Mouse (Mus musculus) frontal cortex, postnatal 25 days (tissue): ENCODE data around the gene Cnih2.

Experiments
- DNase-seq, 2 experiments: peaks; one replicate each; pipeline ENCODE4 v3.0.0; 2022; ENCODE audit warnings: low spot score in 2 of 2

Cnih2 gene

DNA sequence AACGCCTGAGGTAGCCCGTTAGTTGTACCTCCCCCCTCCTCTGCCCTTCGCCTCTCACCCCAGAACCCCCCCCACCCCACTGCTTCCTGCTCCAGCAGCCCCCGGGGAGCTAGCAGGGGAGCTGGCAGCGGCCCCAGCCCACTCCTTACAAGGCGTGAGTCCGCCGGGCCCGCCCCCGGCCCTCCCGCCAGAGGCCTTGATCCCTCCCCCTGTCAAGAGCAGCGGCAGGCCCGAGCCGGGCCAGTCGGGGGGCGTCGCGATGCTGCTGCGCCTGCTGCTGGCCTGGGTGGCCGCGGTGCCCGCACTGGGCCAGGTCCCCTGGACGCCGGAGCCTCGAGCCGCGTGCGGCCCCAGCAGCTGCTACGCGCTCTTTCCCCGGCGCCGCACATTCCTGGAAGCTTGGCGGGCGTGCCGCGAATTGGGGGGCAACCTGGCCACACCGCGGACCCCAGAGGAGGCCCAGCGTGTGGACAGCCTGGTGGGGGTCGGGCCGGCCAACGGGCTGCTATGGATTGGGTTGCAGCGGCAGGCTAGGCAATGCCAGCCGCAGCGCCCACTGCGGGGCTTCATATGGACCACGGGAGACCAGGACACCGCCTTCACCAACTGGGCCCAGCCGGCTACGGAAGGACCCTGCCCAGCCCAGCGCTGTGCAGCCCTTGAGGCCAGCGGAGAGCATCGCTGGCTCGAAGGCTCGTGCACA is 30.3 kb downstream of the Cnih2 start, which contains the start of gene Cd248:
TSS of gene Cd248 (plus strand) at position 212 of the 703 bp plus-strand sequence.
- DNase-seq: no peak

GRCm38 (mm10) chr19:5067040-5067799 is 31.1 kb downstream of the Cnih2 start:
- DNase-seq: no peak

- no peak for DNase-seq
Observed at GRCm38 (mm10) chr19:5065104-5065503, 33.2 kb downstream of the Cnih2 start.

DNA sequence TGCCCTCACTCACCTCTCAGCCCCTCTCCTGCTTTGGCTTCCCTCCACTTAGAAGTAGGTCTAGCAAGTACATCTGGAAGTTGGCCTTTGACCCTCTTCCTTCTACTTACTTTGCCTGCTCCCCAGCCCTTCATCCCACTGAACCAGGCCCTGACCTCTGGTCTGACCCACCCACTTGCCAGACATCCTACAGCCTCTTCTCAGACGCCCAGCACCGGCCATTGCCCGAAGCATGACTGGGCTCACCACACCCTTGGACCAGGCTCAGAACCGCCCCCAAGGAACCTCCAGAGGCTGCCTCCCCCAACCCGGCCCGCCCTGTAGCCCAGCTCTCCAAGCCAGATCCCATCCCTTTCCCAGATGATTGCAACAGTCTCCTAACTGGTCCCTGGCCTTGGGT is 35.9 kb downstream of the Cnih2 start:
- DNase-seq: no peak

DNA sequence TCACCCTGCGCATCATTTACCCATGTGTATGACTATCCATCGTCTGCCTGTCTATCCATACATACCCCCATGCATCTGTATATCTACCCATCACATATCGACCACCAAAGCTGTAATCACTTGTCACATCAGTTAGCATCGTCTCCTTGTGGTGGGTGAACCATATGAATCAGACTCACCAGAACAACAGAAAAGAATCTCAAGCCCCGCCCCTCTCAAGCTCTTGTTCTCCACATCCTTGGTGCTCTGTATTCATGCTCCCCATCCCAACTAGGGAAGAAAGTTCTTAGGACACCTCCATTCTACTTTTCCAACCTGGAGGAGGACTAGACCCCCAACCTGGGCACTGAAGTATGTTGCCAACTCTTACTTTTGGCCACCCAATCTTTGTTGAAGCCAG is 36.3 kb downstream of the Cnih2 start:
- DNase-seq: no peak

DNA sequence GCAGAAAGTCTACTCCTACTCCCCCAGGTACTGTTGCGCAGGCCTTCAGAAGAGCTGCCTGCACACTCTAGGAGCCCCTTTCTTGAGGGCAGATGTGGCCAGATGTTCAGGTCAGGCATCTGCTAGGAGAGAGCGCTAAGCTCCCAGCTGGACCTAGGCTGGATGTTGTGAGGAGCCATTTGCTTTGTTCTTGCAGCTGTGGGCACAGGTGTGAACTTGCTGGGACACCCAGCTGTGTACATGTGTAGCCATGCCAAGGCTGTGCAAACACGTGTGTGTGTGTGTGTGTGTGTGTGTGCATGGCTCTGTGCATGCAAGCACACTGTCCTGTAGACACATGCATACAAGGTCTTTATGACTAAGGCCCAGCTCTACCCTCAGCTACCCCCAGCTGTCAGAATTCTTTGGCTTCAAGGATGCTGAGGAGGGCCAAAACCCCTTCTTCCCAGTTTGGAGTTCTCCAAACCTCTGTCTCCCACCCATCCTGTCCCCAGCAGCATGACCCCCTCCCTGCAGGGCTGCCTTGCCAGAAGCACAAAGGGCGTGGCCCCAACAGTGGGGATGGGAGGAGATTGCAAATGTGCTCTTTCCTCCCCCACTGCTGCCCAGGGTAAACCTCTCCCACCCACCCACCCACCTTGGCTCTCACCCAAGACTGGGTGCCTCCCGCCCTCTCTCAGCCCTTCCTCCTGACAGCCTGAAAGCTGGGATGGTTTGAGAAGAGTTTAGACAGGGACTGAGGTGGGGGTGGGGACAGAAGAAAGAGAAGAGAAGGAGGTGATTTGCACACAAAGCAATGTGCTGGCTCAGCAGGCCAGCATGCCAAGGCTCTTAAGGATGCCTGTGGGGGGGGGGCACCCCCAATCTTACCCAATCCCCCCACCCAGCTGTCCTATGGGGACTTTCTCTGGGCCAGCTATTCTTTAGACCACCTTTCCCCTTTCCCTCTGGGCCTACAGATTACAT is 37.7 kb downstream of the Cnih2 start:
- no peak for DNase-seq

- DNase-seq: no peak
Observed at GRCm38 (mm10) chr19:5058801-5059771, 39.2 kb downstream of the Cnih2 start.

GRCm38 (mm10) chr19:5057876-5058775 is 40.2 kb downstream of the Cnih2 start:
- no peak for DNase-seq

DNA sequence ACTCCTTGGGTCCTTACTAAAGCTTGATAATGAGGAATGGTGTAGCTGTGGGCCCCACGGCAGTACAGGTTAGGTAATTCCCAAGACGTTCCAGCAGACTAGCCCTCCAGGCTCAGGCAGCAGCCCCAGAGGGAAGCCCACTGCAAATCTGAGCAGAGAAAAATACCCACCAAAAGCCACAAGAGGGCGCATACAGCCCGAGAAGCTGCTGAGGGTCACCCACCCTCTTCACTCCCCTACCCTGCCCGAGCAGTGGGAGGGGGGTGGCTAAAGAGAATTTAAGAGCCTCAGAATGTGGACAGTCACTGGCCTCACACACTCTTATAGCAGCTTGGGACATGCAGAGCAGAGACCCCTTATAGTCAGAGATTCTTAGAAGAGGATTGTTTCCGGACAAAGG is 42.1 kb downstream of the Cnih2 start:
- DNase-seq: no peak

GRCm38 (mm10) chr19:5053909-5054308 is 44.4 kb downstream of the Cnih2 start:
- DNase-seq: no peak

DNA sequence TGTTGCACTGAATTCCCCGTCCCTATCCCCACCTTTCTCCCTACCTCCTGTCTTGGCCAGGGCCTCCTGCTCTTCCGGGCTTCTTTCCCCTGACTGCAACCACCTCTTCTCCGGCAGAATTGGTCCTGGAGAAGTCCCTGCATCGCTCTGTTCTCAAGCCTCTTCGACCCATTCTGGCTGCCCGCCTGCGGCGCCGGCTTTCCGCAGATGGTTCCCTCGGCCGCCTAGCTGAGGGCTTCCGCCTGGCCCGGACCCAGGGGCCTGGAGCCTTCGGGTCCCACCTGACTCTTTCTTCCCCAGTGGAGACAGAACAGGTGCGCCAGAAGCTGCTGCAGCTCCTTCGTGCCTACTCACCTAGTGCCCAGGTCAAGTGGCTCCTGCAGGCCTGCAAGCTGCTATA is 45.5 kb downstream of the Cnih2 start:
- DNase-seq: no peak

- no peak for DNase-seq
Observed at GRCm38 (mm10) chr19:5052166-5052822, 46.0 kb downstream of the Cnih2 start.

GRCm38 (mm10) chr19:5051515-5051914 is 46.8 kb downstream of the Cnih2 start:
- no peak for DNase-seq

DNA sequence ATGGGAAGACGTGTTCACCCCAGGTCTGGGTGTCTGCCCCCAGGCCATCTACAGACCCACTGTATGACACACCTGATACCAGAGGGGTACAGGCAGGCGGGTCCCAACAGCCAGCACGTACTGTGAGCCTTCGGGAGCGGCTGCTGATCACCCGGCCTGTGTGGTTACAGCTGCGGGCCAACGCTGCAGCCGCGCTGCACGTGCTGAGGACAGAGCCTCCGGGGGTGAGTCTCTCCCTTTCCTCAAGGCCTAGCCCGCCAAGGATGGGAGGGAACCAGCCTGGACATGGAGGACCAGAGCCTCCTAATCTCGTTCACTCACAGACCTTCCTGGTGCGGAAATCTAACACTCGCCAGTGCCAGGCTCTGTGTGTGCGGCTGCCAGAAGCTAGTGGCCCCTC is 47.3 kb downstream of the Cnih2 start:
- DNase-seq: no peak

DNA sequence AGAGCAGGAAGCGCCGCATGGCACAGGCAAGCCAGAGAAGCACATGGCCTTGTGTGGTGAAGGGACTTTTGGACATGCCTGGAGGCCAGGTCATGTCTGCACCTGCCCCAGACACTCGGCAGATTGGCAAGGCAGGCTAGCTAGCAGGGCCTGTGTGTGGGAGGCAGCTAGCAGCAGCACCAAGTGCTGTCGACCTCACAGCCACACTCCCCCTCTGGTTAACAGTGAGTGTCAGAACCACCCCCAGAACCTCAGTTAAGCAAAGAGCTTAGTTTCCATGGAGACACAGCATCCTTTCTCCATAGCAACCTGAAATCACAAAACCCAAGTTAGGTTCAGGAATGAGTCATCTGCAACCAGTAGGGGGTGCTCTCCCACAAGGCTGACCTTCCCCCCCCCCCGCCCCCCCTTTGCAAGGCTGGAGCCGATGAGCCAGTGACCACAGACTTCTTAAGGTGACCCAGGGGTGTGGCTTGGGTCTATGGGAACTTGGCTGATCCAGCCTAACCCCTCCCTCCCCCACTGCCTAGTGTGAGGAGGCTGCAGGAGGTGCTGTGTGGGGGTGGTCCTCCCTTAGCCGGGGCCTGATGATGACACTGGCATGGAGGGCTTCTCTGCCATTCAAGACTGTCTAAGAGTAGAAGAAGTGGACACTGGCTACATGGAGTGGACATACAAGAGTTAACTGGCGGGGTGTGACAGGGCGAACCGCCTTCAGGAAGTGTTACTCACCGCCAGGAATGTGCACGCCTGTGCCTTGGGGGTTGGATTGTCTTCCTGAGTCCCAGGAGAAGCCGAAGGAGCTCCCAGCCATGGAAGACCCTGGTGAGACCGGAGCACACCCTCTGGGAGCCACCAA is 48.0 kb downstream of the Cnih2 start, which contains the start of gene Rin1:
TSS of gene Rin1 (plus strand) at position 435 of the 859 bp plus-strand sequence.
- peak in 1 of 2 experiments; percentile 55 for DNase-seq

- no peak for DNase-seq
Observed at GRCm38 (mm10) chr19:5049325-5049724, 49.0 kb downstream of the Cnih2 start.

- peak in 1 of 2 experiments; percentile 55 for DNase-seq
Observed at GRCm38 (mm10) chr19:5048138-5049056, 49.9 kb downstream of the Cnih2 start.
